Mouse (Mus musculus) kidney, embryonic 16.5 days (tissue): Measurements from ENCODE around the gene Sp2. TPM values are rescaled to one million over a fixed set of nuclear protein-coding genes. Genes with fewer than 3 reads are reported as not detected.

Source experiments
- ATAC-seq: fragments of 200-750 bp; cut with Nextera tagmentation; 2 replicates; pipeline ENCODE4 v1.8.0; 2017; ENCODE audit warnings: moderate TSS enrichment; ENCODE audit not compliant: low FRiP score, low TSS enrichment
- H3K27ac ChIP-seq: fragments of 300-500 bp; sonication (generic); 2 replicates; pipeline ENCODE4 v1.5.1; 2014; ENCODE audit warnings: low read length
- H3K27me3 ChIP-seq: fragments of 300-500 bp; sonication (generic); 2 replicates; pipeline ENCODE4 v1.6.1; 2014; ENCODE audit warnings: low read length, control low read depth, mixed read lengths; ENCODE audit not compliant: insufficient read depth
- H3K36me3 ChIP-seq: fragments of 300-500 bp; sonication (generic); 2 replicates; pipeline ENCODE4 v1.6.1; 2014; ENCODE audit warnings: low read length, control low read depth, mixed read lengths; ENCODE audit not compliant: insufficient read depth
- H3K4me1 ChIP-seq: fragments of 300-500 bp; sonication (generic); 2 replicates; pipeline ENCODE4 v1.6.1; 2014; ENCODE audit warnings: low read length, control low read depth, mixed read lengths; ENCODE audit not compliant: insufficient read depth
- H3K4me2 ChIP-seq: fragments of 300-500 bp; sonication (generic); replicated peaks from 2 replicates; pipeline ENCODE4 v1.6.1; 2014; ENCODE audit warnings: low read depth, low read length
- H3K4me3 ChIP-seq: fragments of 300-500 bp; sonication (generic); 2 replicates; pipeline ENCODE4 v1.5.1; 2014; ENCODE audit warnings: mild to moderate bottlenecking, low read length
- H3K9ac ChIP-seq: fragments of 300-500 bp; sonication (generic); replicated peaks from 2 replicates; pipeline ENCODE4 v1.6.1; 2014; ENCODE audit warnings: low read length
- H3K9me3 ChIP-seq: fragments of 300-500 bp; sonication (generic); 2 replicates; pipeline ENCODE4 v1.6.1; 2016; ENCODE audit warnings: low read length, control low read depth
- WGBS: fragments of 180-500 bp; shearing (Covaris S2); extraction: QIAGEN DNeasy Blood & Tissue Kit; methylation state at CpG from one replicate; pipeline ENCODE4 v1.1.7; 2014; 5-methylcytosine and 5-hydroxymethylcytosine counted together
- polyA plus RNA-seq: library from polyadenylated mRNA; unstranded; fragments of >200 nt; fragmentation: Nextera tagmentation; extraction: Ambion mirVana; gene quantifications from 2 replicates; pipeline ENCODE4 v1.2.1, GENCODE M21; 2015

Sp2 gene
- polyA plus RNA-seq: 21.2 and 25.1 TPM in 2 replicates

DNA sequence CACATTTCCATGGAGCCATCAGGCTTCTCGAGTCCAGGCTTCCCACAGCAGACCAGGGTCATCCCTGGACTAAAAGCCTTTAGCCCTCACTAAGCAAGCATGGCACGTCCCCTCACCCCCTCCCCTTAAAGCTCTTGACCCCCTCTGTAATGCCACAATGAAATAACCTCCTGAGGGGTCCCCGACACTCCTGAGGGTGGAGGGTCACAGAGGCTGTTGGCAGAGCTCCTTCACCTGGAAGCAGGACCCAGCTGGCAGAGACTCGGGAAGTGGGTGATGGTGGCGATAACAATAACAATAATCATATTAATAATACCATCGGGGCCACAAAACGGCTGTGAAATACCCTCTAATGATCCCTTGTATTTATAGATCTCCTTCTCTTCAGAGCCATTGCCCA is at the start of gene Sp2:
Gene Sp2, minus strand, starts transcription at position 101 of the 400 bp plus-strand sequence.
- H3K4me2 ChIP-seq: no peak within 1 kb of the TSS
- no peak within 1 kb of the TSS for H3K27ac ChIP-seq
- H3K4me3 ChIP-seq: no peak within 1 kb of the TSS
- H3K9ac ChIP-seq: 0 out of 2 replicates have a peak within 1 kb of the TSS, but pooled peaks have one; percentile 7
- WGBS: 48% methylated on average over 7 of the region's 7 CpGs
- no peaks in the 10 kb centered on the region for H3K36me3 ChIP-seq
- peaks cover 33% of the 10 kb centered on the region for H3K4me1 ChIP-seq
- no peaks in the 10 kb centered on the region for H3K9me3 ChIP-seq
- 0 out of 2 replicates have a peak, but pooled peaks cover 5% of the 10 kb centered on the region for H3K27me3 ChIP-seq
- no peak for ATAC-seq

DNA sequence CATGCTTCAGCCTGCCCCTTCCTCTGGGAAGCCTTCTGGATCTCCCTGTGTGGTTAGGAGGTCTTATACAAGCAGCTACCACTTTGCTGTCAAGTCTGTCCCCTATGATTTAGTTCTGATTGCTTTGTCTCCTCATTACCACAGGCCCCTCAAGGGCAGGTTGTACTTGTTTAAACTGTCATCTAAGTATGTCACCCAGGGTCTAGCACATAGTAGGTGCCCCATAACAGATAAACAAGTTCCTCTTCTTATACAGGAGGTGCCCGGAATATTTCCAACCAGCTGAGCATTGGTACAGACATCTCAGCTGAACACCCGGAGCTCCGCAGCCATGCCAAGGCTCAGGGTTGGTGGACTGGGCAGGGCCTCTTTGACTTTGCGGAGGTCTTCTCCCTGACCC is 49.7 kb upstream of the Sp2 start:
- Histone ChIP-seq H3K4me1 (peaks cover 15% of the 10 kb centered on the region), H3K4me3 (no peak overlapping the region), H3K9me3 (no peaks in the 10 kb centered on the region), H3K27ac (no peak overlapping the region), H3K36me3 (no peaks in the 10 kb centered on the region; the same call in 1 of the 2 replicates), H3K9ac (no peak overlapping the region; the same call in 1 of the 2 replicates), H3K27me3 (no peaks in the 10 kb centered on the region), H3K4me2 (no peak overlapping the region)
- ATAC-seq: no peak
- 97% methylated on average over 4 of the region's 4 CpGs for WGBS

- 73% methylated on average over 12 of the region's 12 CpGs for WGBS
These were observed 49.2 kb upstream of the Sp2 start for GRCm38 (mm10) chr11:97031977-97032376.

GRCm38 (mm10) chr11:97030426-97030825 is 47.7 kb upstream of the Sp2 start:
- Histone ChIP-seq H3K9ac (peak overlapping the region; percentile 83), H3K27ac (peak overlapping the region; percentile 95), H3K4me1 (peaks cover 23% of the 10 kb centered on the region), H3K27me3 (no peaks in the 10 kb centered on the region), H3K4me2 (peak overlapping the region; percentile 84), H3K36me3 (no peaks in the 10 kb centered on the region; the same call in 1 of the 2 replicates), H3K9me3 (no peaks in the 10 kb centered on the region), H3K4me3 (peak overlapping the region; percentile 78)
- WGBS: 6% methylated on average over 15 of the region's 15 CpGs
- no peak for ATAC-seq

More at GRCm38 (mm10) chr11:97031977-97032376, 49.2 kb upstream of the Sp2 start:
- no peak for ATAC-seq
- H3K9ac ChIP-seq: no peak overlapping the region; the same call in 1 of the 2 replicates
- no peak overlapping the region for H3K4me3 ChIP-seq
- no peak overlapping the region for H3K4me2 ChIP-seq
- no peaks in the 10 kb centered on the region for H3K9me3 ChIP-seq
- H3K27ac ChIP-seq: no peak overlapping the region
- peaks cover 15% of the 10 kb centered on the region for H3K4me1 ChIP-seq
- H3K27me3 ChIP-seq: no peaks in the 10 kb centered on the region
- H3K36me3 ChIP-seq: no peaks in the 10 kb centered on the region; the same call in 1 of the 2 replicates

DNA sequence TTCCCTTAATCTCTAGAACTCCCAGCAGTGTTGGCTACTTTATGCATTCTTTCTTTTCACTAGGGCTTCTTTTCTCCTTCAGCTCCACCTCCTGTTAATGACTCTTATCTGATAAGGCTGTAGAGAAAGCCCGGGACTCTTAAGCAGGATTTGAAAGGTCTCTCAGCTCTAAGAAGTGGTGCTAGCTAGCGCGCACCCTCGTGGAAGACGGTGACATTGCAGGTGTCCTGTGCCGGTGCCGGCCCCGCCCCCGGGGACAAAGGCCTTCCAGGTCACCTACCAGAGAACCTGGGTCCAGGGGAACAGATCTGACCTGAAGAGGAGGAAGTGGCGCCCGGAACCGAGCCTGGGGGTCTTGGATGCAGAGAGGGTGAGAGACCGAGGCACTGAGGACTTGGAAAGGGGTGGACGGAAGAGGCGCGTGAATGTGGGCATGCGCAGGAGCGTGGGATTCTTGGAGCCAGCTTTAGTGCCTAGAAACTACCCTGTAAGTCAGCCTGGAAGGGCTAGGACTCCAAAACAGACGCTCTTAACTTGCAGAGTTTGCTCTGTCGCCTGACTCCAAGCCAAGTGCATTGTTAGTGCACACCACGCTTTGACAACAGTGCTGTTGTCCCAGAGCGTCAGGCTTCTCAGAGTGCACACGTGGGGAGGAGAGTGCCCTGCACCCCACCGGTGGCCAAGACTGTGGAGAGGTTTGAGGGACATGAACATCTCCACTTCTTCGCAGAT is 47.1 kb upstream of the Sp2 start, which contains the start of gene Scrn2:
Gene Scrn2, plus strand, starts transcription at position 253 of the 732 bp plus-strand sequence.
- Histone ChIP-seq H3K36me3 (no peaks in the 10 kb centered on the region; the same call in 1 of the 2 replicates), H3K27ac (peak within 1 kb of the TSS; percentile 95), H3K9ac (peak within 1 kb of the TSS; percentile 83), H3K27me3 (no peaks in the 10 kb centered on the region), H3K9me3 (no peaks in the 10 kb centered on the region), H3K4me2 (peak within 1 kb of the TSS; percentile 84), H3K4me1 (peaks cover 28% of the 10 kb centered on the region), H3K4me3 (peak within 1 kb of the TSS; percentile 78)
- peak; percentile 63 for ATAC-seq
- WGBS: under 1% methylated on average over 25 of the region's 25 CpGs

- Histone ChIP-seq H3K9me3 (no peaks in the 10 kb centered on the region), H3K4me2 (peak overlapping the region; percentile 56), H3K27me3 (peaks cover 27% of the 10 kb centered on the region), H3K36me3 (no peaks in the 10 kb centered on the region), H3K9ac (peak overlapping the region; percentile 73), H3K27ac (peak overlapping the region; percentile 97), H3K4me1 (peaks cover 42% of the 10 kb centered on the region), H3K4me3 (peak overlapping the region; percentile 37)
- WGBS: 2% methylated on average over 17 of the region's 17 CpGs
- ATAC-seq: peak; percentile 64
These were observed 43.1 kb upstream of the Sp2 start for GRCm38 (mm10) chr11:97025721-97026344.

- no peak for ATAC-seq
- Histone ChIP-seq H3K9me3 (no peaks in the 10 kb centered on the region), H3K4me3 (no peak overlapping the region), H3K9ac (peak overlapping the region; percentile 73), H3K27ac (peak overlapping the region; percentile 97), H3K4me2 (peak overlapping the region; percentile 56; the same call in 1 of the 2 replicates), H3K4me1 (peaks cover 38% of the 10 kb centered on the region), H3K36me3 (no peaks in the 10 kb centered on the region), H3K27me3 (peaks cover 35% of the 10 kb centered on the region)
- WGBS: 42% methylated on average over 10 of the region's 10 CpGs
These were observed 42.2 kb upstream of the Sp2 start for GRCm38 (mm10) chr11:97024977-97025376.

- Histone ChIP-seq H3K36me3 (no peaks in the 10 kb centered on the region), H3K27ac (no peak overlapping the region), H3K9me3 (no peaks in the 10 kb centered on the region), H3K4me2 (peak overlapping the region; percentile 95), H3K9ac (peak overlapping the region; percentile 73), H3K4me3 (peak overlapping the region; percentile 64), H3K27me3 (peaks cover 63% of the 10 kb centered on the region), H3K4me1 (peaks cover 57% of the 10 kb centered on the region)
- WGBS: 1% methylated on average over 50 of the region's 50 CpGs
- ATAC-seq: peak; percentile 7; the same call in 1 of the 2 replicates
These were observed 39.2 kb upstream of the Sp2 start for GRCm38 (mm10) chr11:97021873-97022484.

GRCm38 (mm10) chr11:97021121-97021765 is 38.5 kb upstream of the Sp2 start:
- Histone ChIP-seq H3K4me2 (peak overlapping the region; percentile 95), H3K27ac (no peak overlapping the region), H3K4me1 (peaks cover 56% of the 10 kb centered on the region), H3K9ac (peak overlapping the region; percentile 46), H3K9me3 (no peaks in the 10 kb centered on the region), H3K4me3 (peak overlapping the region; percentile 64), H3K27me3 (peaks cover 71% of the 10 kb centered on the region), H3K36me3 (no peaks in the 10 kb centered on the region)
- WGBS: 2% methylated on average over 26 of the region's 27 CpGs
- ATAC-seq: 0 out of 2 replicates have a peak, but pooled peaks have one; percentile 16
